Mouse (Mus musculus) fibroblast of lung, adult 2 months (primary cell): Measurements from ENCODE around the gene Ldlrad3.

Experiments used
- DNase-seq: peaks from one replicate; pipeline ENCODE4 v3.0.0-alpha.2; 2011; ENCODE audit warnings: low read depth

Gene Ldlrad3

DNA sequence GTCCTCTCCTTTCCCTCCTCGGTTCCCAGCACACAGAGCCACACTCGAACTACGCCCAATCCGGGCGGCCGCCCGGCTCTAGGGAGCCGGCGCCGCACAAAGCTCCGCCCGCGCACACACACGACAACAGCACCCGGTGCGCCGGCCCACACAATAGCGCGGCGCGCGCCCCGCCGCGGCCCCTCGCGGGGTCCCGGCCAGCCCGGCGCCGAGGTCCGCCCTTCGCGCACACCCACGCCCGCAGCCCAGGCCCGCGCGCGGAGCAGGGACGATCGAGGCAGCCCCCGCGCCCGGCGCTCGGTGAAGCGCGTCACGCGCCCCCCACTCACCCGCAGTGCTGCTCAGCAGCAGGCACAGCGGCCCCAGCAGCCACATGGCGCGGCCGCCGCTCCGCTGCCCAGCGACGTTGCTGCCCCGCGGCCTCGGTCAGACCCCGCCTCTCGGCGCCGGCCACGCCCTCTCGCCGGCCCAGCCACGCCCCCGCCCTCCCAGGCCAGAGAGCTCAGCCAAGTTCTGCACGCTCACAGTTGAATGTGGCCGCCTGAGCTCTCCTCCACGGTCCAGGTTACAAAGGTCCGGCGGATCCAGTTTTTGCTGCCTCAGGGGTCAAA lies at the start of gene Ldlrad3:
TSS of gene Ldlrad3 (minus strand) at position 435 of the 611 bp plus-strand sequence.
- DNase-seq: peak; percentile 56

DNA sequence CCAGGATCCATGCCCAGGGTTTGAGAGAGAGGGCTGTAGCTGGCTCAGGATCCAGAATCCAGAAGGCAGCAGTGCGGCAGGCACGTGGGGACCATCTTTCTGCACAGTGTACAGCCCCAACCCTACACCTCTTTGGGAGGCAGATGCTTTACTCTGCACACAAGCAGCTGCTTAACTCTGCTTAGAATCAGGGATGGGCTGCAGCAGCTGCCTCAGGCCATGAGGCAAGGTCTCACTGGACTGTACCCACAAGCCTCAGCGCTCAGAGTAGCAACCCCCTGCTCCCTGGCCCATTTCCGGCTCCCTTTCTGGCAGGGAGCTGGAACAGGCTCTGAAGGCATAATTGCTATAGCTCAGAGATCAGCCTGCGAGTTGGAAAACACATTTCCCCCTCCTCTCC lies 45.3 kb upstream of the Ldlrad3 start:
- DNase-seq: no peak

DNA sequence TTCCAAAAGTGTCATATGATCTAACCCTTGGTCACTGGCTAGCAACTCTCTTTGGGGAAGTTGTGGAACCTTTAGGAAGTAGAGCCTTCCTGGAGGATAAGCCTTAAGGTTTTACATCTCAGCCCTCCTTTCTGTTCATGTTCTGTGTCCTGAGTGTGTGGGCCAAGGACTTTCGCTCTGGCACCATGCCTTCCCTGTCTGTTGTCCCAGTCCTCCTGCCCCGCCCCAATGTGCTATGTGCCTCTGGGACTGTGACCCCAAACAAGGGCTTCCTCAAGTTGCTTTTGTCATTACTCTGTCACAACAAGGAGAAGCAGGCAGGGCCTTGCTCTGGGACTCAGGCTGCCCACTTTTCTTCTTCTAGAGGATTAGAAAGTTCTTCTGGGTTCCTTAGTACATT lies 42.9 kb upstream of the Ldlrad3 start:
- DNase-seq: no peak

DNA sequence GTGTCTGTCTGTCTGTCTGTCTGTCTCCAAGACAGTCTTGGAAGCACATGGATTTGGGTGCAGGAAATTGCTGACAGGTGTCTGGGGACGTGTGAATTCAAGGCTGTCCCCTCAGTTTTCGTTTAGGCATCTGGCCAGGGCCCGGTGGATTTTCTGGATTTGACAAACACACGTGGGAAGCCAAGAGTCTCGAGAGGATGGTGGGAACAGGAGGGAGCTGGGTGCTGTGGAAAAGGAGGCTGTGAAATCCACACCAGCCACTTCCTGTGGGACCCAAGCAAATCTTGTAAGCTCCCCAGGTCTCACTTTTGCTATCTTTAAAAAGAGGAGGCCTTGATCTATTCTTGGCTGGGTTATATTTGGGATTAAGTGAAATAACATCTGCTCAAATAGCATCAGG lies 42.1 kb upstream of the Ldlrad3 start:
- DNase-seq: no peak

DNA sequence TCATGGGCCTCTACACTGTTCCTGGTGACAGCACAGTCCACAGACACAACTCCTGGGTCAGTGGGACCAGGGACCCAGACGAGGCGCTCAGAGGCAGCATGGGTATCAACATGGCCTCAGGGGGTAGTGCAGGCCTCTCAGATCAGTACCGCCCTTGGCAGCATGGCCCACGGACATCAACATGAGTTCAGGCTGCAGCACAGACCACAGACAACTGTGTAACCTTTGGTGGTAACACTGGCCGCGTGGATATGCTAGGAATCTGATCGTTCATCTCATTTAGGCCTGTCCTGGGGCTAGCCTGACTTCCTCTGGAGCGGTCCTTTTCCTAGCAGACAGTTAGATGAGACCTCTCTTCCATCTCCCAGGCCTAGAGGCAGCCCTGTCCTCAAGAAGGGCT lies 41.7 kb upstream of the Ldlrad3 start:
- no peak for DNase-seq

DNA sequence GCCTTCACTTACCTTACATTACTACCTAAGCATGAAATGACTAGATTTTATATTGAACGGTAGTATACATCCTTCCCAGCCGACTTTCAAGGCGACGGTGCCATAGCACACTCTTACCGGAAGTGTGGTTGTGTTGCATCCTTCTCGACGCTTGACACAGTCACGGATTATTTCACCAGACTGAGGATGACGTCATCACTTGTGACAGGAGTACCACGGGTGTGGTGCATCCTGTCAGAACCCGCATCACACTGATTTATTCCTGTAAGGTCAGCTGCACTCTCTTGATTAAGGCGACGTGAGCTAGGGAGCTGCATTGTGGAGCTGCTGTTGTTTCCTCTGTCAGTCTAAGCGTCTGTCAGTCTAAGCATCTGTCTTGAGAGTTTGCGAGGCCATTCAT lies 40.1 kb upstream of the Ldlrad3 start:
- DNase-seq: no peak

DNA sequence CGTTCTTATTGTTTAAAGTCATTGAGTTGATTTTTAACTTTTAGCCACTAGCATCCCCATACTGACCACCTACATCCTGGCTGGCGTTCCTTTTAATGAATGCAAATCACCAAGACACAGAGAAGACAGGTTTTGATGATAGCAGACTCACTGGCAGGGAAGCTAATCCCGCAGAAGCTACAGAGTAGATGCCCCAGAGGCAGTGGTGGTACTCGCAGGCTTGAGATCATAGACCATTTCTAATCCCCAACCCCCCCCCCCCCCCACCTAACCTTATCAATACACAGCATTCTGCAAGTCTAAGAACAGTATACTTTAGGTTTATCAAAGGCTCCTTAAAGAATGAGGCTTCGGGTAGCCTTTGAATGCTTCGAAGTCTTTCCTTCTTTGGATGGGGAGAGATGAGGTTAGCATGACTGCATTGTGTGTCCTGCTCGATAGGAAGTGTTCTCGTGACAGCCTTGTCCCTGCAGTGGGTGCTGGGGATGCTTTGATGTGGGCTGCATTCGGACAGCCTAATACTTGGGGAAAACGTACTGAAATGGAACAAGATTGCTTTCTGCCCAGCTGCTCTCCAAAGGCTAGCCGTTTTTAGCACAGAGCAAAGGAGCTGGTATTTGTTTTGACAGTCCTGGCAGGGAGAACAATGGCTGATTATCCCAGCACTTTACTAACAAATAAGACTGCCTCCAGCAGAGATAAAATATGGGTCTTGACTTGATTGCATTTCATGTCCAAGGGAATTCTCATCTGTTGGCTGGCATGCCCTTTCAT lies 37.4 kb upstream of the Ldlrad3 start:
- DNase-seq: no peak

DNA sequence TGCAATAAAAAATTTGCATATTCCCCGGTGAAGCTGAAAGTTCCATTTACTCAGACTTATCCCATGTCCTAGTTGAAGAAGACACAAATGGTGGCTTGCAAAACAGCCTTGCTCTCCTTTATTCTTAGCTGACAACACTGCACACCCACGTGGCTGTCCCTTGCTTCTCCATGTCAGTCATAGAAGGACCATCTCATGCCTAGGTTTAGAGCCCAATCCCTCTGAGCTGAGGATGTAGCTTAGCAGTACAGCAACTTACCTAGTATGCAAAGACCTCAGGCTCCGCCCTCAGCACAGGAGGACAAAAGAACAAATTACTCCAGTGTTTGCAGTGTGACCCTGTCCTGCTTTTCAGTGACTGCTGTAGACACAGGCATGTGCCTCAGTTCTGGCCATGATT lies 36.6 kb upstream of the Ldlrad3 start:
- no peak for DNase-seq

DNA sequence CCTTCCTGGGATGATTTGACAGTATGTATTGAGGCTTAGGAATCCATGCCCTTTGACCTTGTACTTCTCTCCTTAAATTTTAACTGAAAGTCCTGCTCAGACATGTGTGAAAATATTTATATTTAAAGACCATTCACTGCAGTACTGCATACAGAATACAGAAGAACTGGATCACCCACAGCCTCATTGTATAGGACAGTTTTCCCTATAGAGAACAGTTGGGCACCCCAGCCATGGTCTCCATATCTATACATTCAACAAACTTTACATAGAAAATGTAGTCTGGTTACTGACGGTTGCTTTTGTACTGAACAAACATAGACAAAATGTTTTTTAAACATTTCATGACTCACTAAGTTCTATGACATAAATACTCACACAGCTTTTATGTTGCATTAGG lies 30.6 kb upstream of the Ldlrad3 start:
- DNase-seq: no peak

DNA sequence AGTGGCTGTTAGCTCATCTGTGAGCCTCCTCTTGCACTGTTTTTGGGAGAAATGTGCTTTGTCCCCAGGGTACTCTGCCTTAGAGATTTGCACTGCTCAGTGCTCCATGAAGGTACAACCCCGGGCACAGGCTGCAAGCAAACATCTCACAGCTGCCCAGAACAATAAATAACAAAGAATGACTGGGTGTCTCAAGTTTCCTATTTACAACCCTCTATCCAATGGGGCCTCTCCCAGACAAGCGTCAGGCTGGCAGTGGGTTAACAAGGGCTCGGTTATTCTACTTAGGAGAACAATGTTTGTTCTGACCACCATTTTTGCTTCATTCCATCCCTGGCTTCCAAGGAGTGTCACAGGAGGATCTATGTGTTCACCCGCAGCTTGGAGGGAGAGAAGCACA lies 25.9 kb upstream of the Ldlrad3 start:
- DNase-seq: no peak

DNA sequence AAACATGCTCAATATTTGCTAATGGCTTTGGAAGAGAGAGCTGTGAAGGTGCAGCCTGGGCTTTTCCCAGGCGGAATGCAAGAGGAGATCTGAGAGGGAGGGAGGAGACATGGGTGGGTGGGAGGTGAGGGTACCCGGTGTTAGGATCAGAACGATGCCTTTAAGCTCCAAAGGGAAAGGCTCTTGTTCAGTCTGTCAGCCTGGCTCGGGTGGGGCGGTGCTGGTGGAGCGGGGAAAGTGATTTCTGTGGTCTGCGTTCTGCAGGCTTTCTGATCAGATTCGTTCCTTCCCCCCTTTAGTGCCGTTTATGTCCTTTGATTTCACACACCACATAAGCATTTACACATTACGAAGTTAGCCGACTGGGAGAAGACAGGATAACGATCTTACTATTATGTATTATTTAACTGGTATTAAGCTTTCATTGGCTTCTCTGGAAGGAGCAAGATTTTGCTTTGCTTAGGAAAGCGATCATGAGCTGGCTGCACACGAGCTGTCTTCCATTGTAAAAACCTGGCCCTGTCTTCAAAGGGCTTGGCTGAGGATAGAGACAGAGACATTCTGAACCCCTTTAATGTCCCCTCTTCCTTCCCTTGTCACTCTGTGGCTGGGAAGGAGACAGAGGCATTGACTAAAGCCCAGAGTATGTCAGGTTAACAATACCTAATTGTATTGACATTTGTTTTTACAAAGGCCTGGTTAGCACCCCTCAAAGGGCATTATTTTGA lies 19.7 kb upstream of the Ldlrad3 start:
- no peak for DNase-seq

DNA sequence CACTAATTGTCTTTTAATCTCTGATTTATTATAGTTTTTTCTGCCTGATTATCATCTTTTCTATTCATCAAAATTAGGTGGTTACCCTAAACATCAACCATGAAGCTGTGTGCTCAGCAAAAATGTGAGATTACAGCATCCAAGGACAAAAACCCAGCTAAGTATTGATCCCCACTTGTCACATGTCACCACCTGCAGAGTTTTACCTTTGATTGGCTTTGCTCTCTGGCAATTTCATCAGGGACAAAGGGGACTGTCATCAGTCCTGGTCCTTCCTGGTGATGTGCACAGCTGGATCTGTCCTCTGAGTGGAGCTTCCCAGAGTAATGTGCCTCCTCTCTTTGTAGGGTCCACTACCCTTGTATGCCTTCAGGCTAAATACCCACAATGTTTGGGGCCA lies 17.3 kb upstream of the Ldlrad3 start:
- DNase-seq: no peak

DNA sequence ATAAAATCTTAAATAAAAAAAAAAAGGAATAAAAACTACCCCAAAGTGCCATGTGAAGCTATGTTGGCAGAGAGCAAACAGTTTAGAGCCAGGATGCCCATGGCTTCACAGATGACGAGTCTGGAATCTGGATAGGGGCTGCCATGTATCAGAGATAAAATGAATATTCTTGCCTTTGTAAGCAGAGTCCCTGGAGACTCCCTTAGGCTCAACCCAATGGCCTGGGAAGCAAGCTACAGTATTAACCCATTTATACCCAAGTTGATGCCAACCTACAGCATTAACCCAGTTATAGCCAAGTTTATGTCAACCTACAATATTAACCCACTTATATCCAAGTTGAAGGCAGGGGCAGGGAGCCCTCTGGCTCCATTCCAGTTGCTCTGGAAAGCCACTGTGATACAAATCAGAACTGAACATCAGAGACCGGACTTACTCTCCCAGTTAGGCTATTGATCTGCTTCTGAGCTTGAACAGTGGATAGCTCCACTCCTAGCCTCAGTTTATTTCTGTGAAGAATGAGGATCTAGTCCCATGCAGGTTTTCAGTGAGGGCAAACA lies 16.1 kb upstream of the Ldlrad3 start:
- no peak for DNase-seq

DNA sequence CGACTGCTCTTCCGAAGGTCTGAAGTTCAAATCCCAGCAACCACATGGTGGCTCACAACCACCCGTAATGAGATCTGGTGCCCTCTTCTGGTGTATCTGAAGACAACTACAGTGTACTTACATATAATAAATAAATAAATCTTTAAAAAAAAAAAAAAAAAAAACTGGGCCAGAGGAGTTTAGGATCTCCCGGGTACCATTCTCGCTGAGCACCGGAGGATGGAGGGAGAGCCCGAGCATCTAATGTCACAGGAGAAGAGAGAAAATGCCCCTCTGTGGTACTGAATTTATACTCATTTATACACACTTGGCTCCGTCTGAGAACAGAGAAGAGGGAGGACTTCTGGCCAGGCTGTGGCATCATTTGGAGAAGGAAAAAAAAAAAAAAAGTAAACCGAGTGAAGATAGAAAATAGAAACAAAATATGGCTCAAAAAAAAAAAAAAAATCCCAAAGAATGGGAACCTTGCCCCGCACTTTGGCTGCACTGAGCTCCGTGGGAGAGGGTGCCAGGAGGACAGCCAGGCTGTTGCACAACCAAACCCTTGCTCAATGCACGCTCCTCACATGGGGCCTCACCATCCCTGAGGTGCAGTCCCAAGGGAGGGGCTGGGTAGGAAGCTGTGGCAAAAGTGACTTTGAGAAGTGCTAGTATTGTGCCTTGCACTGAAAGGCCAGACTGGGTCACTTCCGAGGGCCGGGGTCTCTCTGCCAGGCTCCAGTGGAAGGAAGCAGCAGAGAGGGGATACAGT lies 15.2 kb upstream of the Ldlrad3 start:
- peak; percentile 67 for DNase-seq

DNA sequence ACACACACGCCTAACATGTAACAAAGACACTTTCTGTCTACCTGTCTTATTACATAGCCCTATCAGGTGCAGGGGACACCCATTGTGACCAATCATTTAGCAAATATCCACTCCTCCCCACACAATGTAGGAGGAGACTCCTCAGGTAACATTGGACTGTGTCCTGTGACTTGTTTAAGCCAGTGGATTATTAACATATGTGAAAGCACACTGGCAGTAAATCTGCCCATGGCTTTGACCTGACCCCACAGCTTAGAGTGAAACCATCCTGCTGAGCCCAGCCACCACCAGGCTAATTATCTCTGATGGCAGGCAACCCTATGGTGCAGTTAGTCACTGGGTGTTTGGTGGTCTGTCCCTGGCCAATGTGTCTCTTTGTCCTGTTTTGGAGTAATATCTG lies 11.1 kb upstream of the Ldlrad3 start:
- no peak for DNase-seq

DNA sequence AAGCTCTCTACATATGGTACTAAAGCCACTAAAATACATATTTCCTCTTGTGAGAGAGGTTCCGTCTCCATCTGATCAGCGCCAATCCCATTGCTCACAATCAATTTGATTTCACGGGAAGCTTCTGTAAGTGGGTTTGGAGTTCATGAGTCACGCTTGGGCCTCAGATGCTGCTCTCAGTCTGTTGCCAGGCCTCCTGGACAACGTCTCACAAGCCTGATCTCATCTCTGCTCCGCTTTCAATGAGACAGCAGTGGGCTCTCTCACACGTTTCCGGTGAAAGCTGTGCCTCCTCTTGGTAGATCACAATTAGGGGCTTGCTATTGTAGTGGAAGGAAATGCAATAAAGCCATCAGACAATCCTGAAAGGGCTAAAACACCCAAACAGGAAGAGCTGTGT lies 10.5 kb upstream of the Ldlrad3 start:
- DNase-seq: no peak

DNA sequence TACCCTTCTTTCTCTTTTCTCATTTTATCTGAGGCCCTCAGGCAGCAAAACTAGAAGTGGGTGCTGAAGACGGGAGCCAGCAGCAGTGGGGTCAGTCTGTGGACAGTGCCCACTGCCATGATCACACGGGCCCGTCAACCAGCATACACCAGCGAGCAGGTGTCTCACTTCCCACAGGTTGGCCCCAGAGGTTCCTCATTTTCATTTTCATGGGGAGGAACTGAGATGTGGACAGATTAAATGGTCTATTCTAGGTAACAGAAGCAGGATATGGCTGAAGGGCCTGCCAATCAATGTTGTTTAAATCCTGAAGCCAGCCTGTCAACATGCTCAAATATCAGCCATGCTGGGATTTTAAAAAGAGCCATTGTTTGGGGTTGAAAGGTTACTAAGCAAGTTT lies 9.3 kb upstream of the Ldlrad3 start:
- DNase-seq: no peak

DNA sequence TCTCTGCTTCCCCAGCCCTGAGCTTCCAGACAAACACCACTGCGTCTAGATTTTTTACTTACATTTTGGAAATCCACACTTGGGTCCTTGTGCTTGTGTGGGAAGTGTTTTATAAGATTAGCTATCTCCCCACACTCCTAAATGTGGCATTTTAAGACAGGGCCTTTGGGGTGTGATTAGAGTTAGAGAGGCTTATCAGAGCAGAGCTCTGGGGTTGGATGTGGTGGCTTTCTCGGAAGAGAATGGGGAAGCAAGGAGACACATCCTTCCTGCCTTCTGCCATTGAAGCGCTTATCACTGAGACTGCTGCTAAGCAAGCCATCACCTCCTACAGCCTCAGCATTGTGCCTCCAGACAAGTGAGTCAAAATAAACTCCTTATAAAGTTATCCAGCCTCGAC lies 8.1 kb upstream of the Ldlrad3 start:
- DNase-seq: no peak

DNA sequence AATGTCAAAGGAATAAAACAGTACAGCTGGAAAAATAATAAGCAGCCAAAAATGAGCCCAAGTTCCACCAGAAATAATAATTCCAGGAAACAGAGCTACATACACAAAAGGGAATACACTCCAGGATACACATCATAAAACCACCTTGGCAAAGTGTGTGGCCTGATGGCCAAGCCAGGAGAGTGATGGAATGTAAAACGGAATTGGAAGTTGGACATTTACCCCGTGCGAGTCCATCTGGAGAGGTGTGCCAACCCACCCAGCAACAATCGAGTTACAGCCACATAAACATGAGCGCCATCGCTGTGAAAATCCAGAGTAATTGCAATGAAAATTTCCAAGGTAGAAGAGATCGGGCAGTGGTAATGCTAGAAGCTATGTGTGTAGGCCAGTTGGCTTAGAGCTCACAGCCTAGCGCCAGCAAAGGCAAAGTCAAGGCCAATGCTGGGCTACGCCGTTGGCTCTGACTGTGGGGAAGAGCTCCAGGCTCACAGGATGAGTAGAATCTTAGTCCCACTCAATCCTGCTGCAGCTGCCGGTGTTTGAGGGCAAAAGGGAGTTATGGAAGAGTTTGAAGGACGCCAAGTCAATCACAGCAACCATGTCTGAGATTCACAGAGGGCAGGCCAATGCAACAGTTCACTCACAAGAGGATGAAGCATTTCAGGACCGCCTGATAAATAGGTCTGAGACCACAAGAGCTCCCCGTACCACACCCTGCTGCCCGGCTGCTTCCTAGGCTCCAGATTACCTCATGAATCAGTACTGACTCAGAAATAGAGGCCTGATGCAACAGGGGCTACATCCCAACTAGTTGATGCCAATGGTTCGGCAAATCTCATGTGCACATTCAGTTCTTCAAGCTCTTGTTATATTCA lies 7.0 kb upstream of the Ldlrad3 start:
- DNase-seq: peak; percentile 83

DNA sequence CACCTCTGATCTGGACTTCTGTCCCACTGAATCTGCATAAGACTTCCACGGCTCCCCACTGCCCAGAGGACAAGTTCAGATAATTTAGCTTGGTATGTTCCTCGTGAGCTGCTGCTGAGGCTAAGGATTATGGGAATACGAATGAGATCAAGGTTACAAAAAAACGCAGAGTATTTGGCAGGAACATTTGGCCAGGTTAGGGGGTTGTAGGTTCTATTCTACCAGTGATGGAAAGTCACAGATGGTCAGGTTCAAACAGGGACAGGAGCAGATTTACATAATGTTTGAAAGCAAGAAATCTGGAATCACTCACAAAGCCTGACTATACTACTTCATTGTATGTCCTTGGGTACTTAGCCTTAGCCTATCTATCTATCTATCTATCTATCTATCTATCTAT lies 5.6 kb upstream of the Ldlrad3 start:
- DNase-seq: no peak

DNA sequence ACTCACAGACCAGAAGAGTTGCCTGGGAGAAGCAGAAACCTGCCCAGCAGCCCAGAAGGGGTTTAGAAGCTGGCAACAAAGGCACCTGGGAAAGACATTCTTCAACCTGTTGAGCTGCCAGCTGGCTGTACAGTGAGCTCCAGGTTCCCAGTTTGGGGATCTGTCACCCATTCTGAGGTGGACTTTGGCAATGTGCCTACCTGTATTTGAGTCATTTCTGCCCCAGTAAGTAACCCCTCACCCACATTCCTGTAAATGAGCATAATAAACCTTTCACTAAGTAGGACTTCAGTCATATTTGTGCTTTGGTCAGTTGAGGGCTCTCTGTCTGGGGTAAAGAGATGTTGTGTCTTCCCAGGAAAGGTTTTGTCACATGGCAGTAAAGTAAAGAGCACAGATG lies 4.8 kb upstream of the Ldlrad3 start:
- DNase-seq: no peak
